Mouse (Mus musculus): Measurements from ENCODE around the gene Ncor1.

DNA sequence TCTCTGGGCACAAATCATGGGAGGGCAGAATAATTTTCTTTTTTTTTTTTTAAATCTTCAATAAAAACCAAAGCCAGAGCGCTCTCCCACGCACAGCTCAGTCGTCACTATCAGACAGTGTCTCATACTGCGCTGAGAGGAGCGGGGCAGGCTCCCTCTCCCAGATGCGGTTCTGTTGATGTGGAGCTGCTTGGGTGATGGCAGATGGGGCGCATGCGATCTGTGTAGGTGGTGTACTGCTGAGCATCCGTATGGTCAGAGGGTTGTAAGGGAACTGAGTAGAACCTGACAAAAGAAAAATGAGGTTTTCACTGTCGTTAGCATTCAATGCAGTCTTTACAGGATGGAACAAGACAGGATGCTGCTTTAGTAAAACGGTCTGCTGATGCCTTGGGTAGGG, 140.6 kb downstream of the Ncor1 start:
- TF ChIP-seq CTCF (IDR thresholded peaks at IDR 0.05; ENCODE audit: low read depth) (no peak), EP300 (optimal IDR thresholded peaks at IDR 0.05) (no peak)
